Mouse (Mus musculus) midbrain, embryonic 11.5 days (tissue): ENCODE results near the gene Sbno1. TPM values are rescaled to one million over a fixed set of nuclear protein-coding genes. Genes with fewer than 3 reads are reported as not detected.
"Not testable (repeated sequence)": the region's sequence is repeated elsewhere in the genome, so short reads cannot be mapped to it uniquely, and the experiment has no call there.

Experiments used
- ATAC-seq: fragments of 200-750 bp; cut with Nextera tagmentation; 2 replicates; pipeline ENCODE4 v1.8.0; 2017; ENCODE audit warnings: moderate TSS enrichment, moderate library complexity; ENCODE audit not compliant: low FRiP score
- DNase-seq: peaks from one replicate; pipeline ENCODE4 v3.0.0; 2015; ENCODE audit warnings: low spot score; ENCODE audit errors: missing footprints
- H3K27ac ChIP-seq: fragments of 300-500 bp; sonication (generic); 2 replicates; pipeline ENCODE4 v1.5.1; 2014; ENCODE audit warnings: low read depth, low read length
- H3K27me3 ChIP-seq: fragments of 300-500 bp; sonication (generic); 2 replicates; pipeline ENCODE4 v1.6.1; 2014; ENCODE audit warnings: mild to moderate bottlenecking, low read length, moderate library complexity, mixed read lengths; ENCODE audit not compliant: control insufficient read depth, insufficient read depth
- H3K36me3 ChIP-seq: fragments of 300-500 bp; sonication (generic); 2 replicates; pipeline ENCODE4 v1.6.1; 2014; ENCODE audit warnings: mild to moderate bottlenecking, low read length, moderate library complexity, mixed read lengths; ENCODE audit not compliant: control insufficient read depth, insufficient read depth
- H3K4me1 ChIP-seq: fragments of 300-500 bp; sonication (generic); 2 replicates; pipeline ENCODE4 v1.6.1; 2014; ENCODE audit warnings: low read length; ENCODE audit not compliant: control insufficient read depth, insufficient read depth
- H3K4me2 ChIP-seq: fragments of 300-500 bp; sonication (generic); 2 replicates; pipeline ENCODE4 v1.6.1; 2014; ENCODE audit warnings: mild to moderate bottlenecking, moderate library complexity
- H3K4me3 ChIP-seq: fragments of 300-500 bp; sonication (generic); 2 replicates; pipeline ENCODE4 v1.5.1; 2014; ENCODE audit warnings: low read depth, low read length
- H3K9ac ChIP-seq: fragments of 300-500 bp; sonication (generic); 2 replicates; pipeline ENCODE4 v1.6.1; 2014; ENCODE audit warnings: low read length
- H3K9me3 ChIP-seq: fragments of 300-500 bp; sonication (generic); 2 replicates; pipeline ENCODE4 v1.6.1; 2016; ENCODE audit warnings: low read length; ENCODE audit not compliant: control insufficient read depth
- WGBS: fragments of 180-500 bp; shearing (Covaris S2); extraction: QIAGEN DNeasy Blood & Tissue Kit; methylation state at CpG from one replicate; pipeline ENCODE4 v1.1.7; 2014; 5-methylcytosine and 5-hydroxymethylcytosine counted together
- polyA plus RNA-seq: library from polyadenylated mRNA; unstranded; fragments of >200 nt; fragmentation: Nextera tagmentation; extraction: Ambion mirVana; gene quantifications from 2 replicates; pipeline ENCODE4 v1.2.1, GENCODE M21; 2014

Sbno1 gene
- polyA plus RNA-seq, 1 experiment from 2014 or later = 78.6 TPM

GRCm38 (mm10) chr5:124352141-124352920, 73.5 kb downstream of the Sbno1 start:
- Histone ChIP-seq H3K9me3 (no peaks in the 10 kb centered on the region), H3K9ac (peak overlapping the region; percentile 99), H3K4me2 (peak overlapping the region; percentile 95), H3K27me3 (no peaks in the 10 kb centered on the region), H3K27ac (peak overlapping the region; percentile 99), H3K36me3 (peaks cover 18% of the 10 kb centered on the region), H3K4me1 (peaks cover 30% of the 10 kb centered on the region), H3K4me3 (peak overlapping the region; percentile 99)
- ATAC-seq (peak; percentile 91), DNase-seq (peak; percentile 98)
- WGBS = 2% methylated on average over 30 of the region's 30 CpGs

- Histone ChIP-seq H3K4me2 (peak overlapping the region; percentile 95), H3K36me3 (peaks cover 19% of the 10 kb centered on the region), H3K9ac (peak overlapping the region; percentile 99), H3K27ac (peak overlapping the region; percentile 99), H3K9me3 (no peaks in the 10 kb centered on the region), H3K27me3 (no peaks in the 10 kb centered on the region), H3K4me3 (peak overlapping the region; percentile 99), H3K4me1 (peaks cover 28% of the 10 kb centered on the region)
- WGBS = 44% methylated on average over 3 of the region's 3 CpGs
- ATAC-seq (no peak), DNase-seq (peak; percentile 94)
Measured at GRCm38 (mm10) chr5:124351604-124352003, 74.2 kb downstream of the Sbno1 start.

GRCm38 (mm10) chr5:124351111-124351560, 74.7 kb downstream of the Sbno1 start:
- ATAC-seq (peak; percentile 52), DNase-seq (peak; percentile 94)
- H3K9me3 ChIP-seq = no peaks in the 10 kb centered on the region
- H3K36me3 ChIP-seq = peaks cover 23% of the 10 kb centered on the region
- no peaks in the 10 kb centered on the region for H3K27me3 ChIP-seq
- peak overlapping the region; percentile 95 for H3K4me2 ChIP-seq
- peak overlapping the region; percentile 99 for H3K9ac ChIP-seq
- H3K4me1 ChIP-seq = peaks cover 26% of the 10 kb centered on the region
- 28% methylated on average over 7 of the region's 7 CpGs for WGBS
- peak overlapping the region; percentile 99 for H3K27ac ChIP-seq
- H3K4me3 ChIP-seq = peak overlapping the region; percentile 99

GRCm38 (mm10) chr5:124350350-124350749, 75.5 kb downstream of the Sbno1 start:
- H3K9me3 ChIP-seq = no peaks in the 10 kb centered on the region
- no peaks in the 10 kb centered on the region for H3K27me3 ChIP-seq
- peak overlapping the region; percentile 99 for H3K4me3 ChIP-seq
- H3K27ac ChIP-seq = peak overlapping the region; percentile 99
- peaks cover 25% of the 10 kb centered on the region for H3K36me3 ChIP-seq
- ATAC-seq (no peak), DNase-seq (no peak)
- H3K9ac ChIP-seq = peak overlapping the region; percentile 99
- 80% methylated on average over 2 of the region's 2 CpGs for WGBS
- peak overlapping the region; percentile 95 for H3K4me2 ChIP-seq
- peaks cover 26% of the 10 kb centered on the region for H3K4me1 ChIP-seq

DNA sequence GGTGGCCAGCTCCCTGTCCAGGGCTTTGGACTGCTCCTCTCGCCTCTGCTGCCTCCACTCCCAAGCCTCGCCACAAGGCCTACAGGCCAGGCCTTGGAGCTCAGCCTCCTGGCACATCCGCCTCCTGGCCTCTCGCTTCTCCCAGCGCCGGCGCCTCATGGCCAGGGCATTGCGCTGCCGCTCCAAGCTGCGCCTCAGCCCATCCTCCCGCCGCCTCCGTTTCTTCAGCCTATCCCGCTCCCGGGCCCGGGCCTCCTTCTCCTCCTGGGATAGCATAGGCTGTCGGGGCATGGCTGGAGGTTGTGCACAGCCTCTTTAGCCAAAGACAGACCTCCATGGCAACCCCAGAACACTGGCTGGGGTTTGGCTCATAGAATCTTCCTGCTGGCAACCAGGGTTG, 76.6 kb downstream of the Sbno1 start:
- WGBS = 93% methylated on average over 17 of the region's 17 CpGs
- no peak overlapping the region for H3K27ac ChIP-seq
- peaks cover 26% of the 10 kb centered on the region for H3K4me1 ChIP-seq
- no peak for ATAC-seq
- H3K4me2 ChIP-seq = no peak overlapping the region
- no peaks in the 10 kb centered on the region for H3K27me3 ChIP-seq
- H3K9me3 ChIP-seq = no peaks in the 10 kb centered on the region
- H3K4me3 ChIP-seq = no peak overlapping the region
- no peak overlapping the region for H3K9ac ChIP-seq
- no peak for DNase-seq
- peaks cover 32% of the 10 kb centered on the region for H3K36me3 ChIP-seq

DNA sequence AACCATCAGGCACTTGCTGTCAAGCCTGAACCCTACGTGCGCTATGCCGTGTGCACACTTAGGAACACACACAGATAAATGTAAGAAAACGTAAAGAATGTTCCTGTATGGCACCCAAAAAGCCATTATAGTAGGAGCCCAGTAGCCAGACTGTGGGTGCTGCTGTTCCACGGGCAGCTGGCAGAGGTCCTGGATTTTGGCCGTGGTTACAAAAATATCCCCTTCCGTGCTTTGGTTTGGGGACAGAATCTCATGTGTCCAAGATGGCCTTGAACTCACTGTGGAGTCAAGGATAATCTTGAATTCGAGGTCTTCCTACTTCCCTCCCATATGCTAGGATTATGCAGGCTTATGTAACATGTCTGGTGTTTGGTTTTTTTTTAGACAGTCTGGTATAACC, 82.9 kb downstream of the Sbno1 start:
- H3K9ac ChIP-seq = no peak overlapping the region
- no peaks in the 10 kb centered on the region for H3K9me3 ChIP-seq
- H3K36me3 ChIP-seq = peaks cover 14% of the 10 kb centered on the region
- no peak overlapping the region for H3K4me3 ChIP-seq
- 91% methylated on average over 8 of the region's 8 CpGs for WGBS
- no peak overlapping the region; the same call in 1 of the 2 replicates for H3K27ac ChIP-seq
- DNase-seq = no peak
- H3K4me1 ChIP-seq = no peaks in the 10 kb centered on the region
- H3K27me3 ChIP-seq = no peaks in the 10 kb centered on the region
- ATAC-seq = no peak
- H3K4me2 ChIP-seq = no peak overlapping the region

- H3K4me3 ChIP-seq, H3K27me3 ChIP-seq, H3K27ac ChIP-seq, DNase-seq, H3K4me2 ChIP-seq, H3K4me1 ChIP-seq, H3K9me3 ChIP-seq, H3K9ac ChIP-seq: not testable (repeated sequence)
- peaks cover 14% of the 10 kb centered on the region for H3K36me3 ChIP-seq
- 71% methylated on average over 6 of the region's 6 CpGs for WGBS
- 0 out of 2 replicates have a peak, but pooled peaks have one; percentile 48 for ATAC-seq
Measured at GRCm38 (mm10) chr5:124341753-124342339, 84.0 kb downstream of the Sbno1 start.

- no peaks in the 10 kb centered on the region for H3K27me3 ChIP-seq
- DNase-seq (no peak), ATAC-seq (no peak)
- no peaks in the 10 kb centered on the region for H3K36me3 ChIP-seq
- no peak overlapping the region for H3K9ac ChIP-seq
- H3K4me2 ChIP-seq = no peak overlapping the region
- no peak overlapping the region for H3K27ac ChIP-seq
- peaks cover 4% of the 10 kb centered on the region; the same call in 1 of the 2 replicates for H3K4me1 ChIP-seq
- 91% methylated on average over 8 of the region's 8 CpGs for WGBS
- H3K4me3 ChIP-seq = no peak overlapping the region
- H3K9me3 ChIP-seq = no peaks in the 10 kb centered on the region
Measured at GRCm38 (mm10) chr5:124338791-124339190, 87.0 kb downstream of the Sbno1 start.

GRCm38 (mm10) chr5:124337909-124338308, 87.9 kb downstream of the Sbno1 start:
- H3K4me2 ChIP-seq = no peak overlapping the region
- no peaks in the 10 kb centered on the region for H3K9me3 ChIP-seq
- ATAC-seq (no peak), DNase-seq (no peak)
- peaks cover 6% of the 10 kb centered on the region; the same call in 1 of the 2 replicates for H3K4me1 ChIP-seq
- H3K36me3 ChIP-seq = no peaks in the 10 kb centered on the region
- no peak overlapping the region for H3K9ac ChIP-seq
- H3K4me3 ChIP-seq = no peak overlapping the region
- WGBS = 80% methylated on average over 9 of the region's 9 CpGs
- H3K27ac ChIP-seq = no peak overlapping the region
- no peaks in the 10 kb centered on the region for H3K27me3 ChIP-seq
